Mouse (Mus musculus) cerebellum, postnatal 14 days (tissue): ENCODE data around the gene Notch1.
A peak's percentile ranks its signal among the peaks of the same experiment; 100 is the strongest.

Experiments used
- DNase-seq, 2 experiments: peaks; one replicate each; pipeline ENCODE4 v3.0.0; 2021; ENCODE audit warnings: mixed read lengths in 2 of 2

Notch1 gene

GRCm38 (mm10) chr2:26443876-26444275, 72.6 kb downstream of the Notch1 start:
- no peak for DNase-seq

DNA sequence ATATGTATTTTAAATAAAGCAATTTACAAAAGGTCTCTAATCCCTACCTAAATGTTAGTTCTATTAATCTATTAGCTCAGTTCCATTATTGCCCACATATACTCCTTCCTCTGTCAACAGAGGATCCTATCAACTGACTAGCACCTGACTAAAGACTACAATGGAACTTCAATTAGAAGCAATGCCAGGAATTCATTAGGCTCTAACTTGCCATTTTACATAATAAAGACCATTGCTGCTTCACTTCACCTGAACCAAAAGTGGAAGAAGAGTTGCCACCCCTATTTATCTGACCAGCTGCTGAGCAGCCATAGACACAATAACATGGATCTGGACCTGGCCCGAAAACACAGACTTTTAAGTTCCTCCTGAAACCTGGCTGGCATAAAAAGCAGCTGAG, 73.6 kb downstream of the Notch1 start:
- DNase-seq = no peak

DNA sequence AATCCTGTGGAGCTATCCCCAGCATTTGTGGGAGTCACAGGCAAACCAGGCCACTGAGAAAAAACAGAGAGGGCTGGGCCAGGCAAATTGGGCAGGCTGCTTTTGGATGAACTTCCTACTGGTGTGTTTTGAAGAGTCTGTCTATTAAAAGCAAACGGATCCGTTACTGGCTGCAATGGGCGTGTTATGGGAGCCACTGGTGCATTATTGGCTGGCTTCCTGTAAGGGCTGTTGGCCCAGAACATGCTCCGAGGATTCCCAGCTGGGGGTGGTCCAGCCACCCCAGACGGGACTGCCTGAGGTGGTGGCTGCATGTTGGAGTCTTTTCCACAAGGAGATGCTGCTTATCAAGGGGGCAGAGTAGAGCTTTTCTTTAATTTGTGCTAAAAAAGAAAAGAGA, 74.8 kb downstream of the Notch1 start:
- DNase-seq = no peak

DNA sequence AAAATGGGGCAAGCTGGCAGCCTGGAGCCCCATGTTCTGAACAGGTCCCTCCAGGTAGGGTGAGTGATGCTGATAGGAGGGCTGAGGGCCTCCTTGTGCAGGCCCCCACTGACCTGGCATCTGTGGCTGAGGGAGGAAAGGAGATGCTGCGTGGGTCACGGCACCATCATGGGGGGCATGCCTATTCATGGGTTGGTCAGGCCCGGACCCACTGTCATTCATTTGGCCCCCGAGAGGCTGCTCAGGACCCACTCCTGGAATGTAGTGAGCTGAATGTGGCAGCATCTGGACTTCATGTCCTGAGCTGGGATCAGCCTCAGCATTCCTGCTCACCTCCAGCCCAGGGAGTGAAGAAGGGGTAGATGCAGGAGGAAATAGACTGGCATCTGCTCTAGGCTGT, 75.2 kb downstream of the Notch1 start:
- DNase-seq = no peak

DNA sequence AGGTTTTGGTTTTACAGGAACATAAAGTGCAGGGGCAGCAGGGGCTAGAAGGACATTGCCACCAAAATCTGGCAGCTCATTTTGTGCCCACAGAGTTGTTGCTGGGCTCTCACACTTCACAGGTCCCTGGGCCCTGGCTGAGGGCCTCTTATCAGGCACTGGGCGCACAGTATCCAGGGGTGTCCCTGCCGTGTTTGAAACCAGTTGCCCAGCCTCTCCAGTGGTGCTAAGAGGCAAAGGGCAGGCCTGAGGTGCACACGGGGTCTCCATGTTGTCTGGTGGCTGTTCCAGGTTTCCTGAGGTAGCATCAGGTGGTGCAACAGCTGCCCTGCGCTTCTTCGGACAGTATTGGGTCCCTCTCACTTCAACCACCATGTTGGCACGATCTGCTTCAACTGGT, 76.8 kb downstream of the Notch1 start:
- no peak for DNase-seq

GRCm38 (mm10) chr2:26438373-26438772, 78.1 kb downstream of the Notch1 start:
- DNase-seq = no peak

DNA sequence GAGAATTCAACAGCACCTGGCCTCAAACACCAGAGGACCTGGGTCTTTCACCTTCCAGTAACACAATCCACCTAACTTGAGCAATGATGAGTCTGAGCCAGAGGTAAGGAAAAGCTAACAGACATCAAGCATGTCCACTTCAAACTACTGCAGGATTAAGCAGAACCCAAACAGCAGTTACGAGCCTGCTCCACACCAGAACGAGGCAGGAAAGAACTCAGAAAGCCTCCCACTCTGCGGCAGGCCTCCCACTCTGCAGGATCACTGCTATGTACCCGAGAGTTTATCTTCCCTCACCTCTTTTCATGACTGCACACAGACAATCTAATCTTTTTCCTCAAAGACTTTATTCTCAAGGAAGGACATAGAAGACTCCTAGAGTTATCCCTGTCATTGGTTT, 79.2 kb downstream of the Notch1 start:
- no peak for DNase-seq

DNA sequence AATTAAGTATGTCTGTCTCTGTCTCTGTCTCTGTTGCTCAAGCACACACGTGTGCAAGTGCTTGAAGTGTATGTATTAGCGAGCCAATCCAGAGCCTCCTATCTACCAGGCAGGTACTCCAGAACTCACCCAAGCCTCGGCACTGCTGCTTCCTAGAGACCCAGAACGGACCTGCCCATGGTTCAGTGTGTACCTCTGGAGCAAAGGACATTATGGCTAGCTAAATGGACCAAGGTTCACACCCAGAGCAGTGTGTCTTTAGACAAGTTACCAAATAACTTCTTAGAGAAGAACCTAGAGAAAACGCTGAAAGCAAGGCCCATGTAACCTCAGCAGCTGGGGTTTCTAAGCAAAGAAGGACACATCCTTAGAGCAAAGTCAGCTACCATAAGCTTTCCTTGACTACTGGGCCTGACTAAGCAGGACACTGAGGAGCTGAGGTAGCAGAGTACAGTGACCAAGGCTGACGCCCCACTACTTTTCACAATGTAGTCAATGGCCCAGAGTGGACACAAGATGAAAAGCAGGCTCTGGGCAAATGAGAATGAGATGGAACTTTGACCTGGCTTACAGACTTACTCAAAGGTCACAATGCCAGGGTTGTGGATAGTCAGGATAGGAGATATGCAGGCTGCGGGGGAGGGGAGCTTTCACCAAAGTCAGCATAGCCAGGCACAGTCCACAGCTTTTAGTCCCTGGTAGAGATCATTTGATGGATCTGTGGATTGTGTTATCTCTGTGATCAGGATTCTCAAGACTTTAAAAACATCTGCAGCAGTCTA, 81.5 kb downstream of the Notch1 start:
- no peak for DNase-seq

DNA sequence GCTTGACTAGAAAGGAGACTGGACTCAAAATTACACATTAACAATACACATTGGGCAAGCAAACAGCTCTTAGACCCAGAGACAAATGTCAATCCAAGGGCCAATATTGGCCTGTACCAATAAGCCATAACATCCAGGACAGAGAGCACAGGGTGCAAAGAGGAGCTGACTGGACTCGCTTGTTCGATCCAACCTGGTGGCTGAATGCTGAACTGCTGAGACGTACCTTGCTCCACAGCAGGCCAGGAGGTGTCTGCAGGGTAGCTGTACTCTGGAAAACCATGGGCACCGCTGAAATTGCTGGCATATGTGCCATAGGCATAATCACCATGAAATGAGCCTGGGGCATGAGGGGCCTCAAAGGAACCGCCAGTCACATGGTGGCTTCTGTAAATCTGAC, 86.6 kb downstream of the Notch1 start:
- no peak for DNase-seq

- DNase-seq = no peak
These were observed 91.9 kb downstream of the Notch1 start for GRCm38 (mm10) chr2:26424541-26424940.

DNA sequence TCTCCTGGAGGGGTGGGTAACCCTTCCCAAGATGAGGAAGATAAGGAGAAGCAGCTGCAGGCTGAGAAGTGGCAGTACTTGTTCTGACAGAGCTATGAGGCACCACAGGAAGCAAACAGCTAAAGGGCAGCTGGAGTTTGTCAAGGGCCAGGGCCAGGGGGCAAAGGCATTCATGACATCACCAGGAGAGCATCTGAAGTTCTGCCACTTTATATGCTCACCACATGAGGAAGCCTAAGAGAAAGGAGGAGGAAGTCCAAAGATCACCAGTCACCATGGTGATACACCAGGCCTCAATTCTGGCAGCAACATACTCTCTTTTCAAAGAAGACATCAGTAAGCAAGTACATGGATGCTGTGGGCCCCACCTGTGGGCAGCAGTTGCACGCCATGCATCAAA, 93.4 kb downstream of the Notch1 start:
- DNase-seq = no peak

DNA sequence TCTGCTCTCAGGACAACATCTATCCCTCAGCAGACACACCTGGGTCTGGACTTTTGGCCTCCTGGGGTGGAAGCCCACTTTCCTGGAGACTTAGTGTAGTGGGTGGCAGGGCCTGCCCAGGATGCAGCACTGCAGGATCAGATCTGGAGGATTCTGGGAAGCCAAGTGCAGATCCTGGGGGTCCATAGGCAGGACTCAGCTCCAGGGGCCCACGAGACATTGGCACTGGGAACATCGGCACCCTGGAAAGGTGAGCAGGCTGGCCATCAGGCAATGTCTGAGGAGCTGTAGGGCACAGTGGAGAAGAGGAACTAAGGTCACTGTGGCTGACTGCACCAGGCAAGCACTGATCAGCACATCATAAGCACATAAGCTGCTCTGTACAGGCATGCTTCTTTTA, 94.5 kb downstream of the Notch1 start:
- no peak for DNase-seq

GRCm38 (mm10) chr2:26418120-26418519, 98.3 kb downstream of the Notch1 start:
- DNase-seq = no peak

GRCm38 (mm10) chr2:26417066-26417465, 99.4 kb downstream of the Notch1 start:
- DNase-seq = no peak

DNA sequence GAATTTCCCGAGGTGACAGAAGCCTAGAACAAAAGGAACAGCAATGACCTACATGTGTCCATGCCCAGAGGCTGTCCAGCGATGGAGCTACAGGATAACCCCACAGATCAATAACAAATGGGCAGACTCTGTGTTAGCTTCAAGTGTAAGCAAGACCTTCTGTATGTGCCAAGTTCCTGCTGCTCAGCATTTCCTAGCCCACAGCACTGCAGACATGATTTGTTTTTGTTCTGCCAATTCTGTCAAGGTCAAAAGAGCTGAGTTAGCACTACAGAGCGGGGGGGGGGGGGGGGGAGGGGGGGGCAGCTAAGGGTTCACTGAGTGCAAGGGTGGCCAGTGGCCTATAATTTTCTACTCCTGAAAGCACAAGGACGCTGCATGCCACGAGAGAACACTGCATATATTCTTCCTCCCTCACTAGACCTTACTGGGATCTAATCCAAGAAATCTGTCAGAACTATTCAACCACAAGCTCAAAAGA, 105.5 kb downstream of the Notch1 start:
- DNase-seq = peak; percentile 33 to 56

GRCm38 (mm10) chr2:26410091-26410490, 106.4 kb downstream of the Notch1 start:
- DNase-seq = peak; percentile 58 to 70

GRCm38 (mm10) chr2:26409362-26409761, 107.1 kb downstream of the Notch1 start:
- no peak for DNase-seq

DNA sequence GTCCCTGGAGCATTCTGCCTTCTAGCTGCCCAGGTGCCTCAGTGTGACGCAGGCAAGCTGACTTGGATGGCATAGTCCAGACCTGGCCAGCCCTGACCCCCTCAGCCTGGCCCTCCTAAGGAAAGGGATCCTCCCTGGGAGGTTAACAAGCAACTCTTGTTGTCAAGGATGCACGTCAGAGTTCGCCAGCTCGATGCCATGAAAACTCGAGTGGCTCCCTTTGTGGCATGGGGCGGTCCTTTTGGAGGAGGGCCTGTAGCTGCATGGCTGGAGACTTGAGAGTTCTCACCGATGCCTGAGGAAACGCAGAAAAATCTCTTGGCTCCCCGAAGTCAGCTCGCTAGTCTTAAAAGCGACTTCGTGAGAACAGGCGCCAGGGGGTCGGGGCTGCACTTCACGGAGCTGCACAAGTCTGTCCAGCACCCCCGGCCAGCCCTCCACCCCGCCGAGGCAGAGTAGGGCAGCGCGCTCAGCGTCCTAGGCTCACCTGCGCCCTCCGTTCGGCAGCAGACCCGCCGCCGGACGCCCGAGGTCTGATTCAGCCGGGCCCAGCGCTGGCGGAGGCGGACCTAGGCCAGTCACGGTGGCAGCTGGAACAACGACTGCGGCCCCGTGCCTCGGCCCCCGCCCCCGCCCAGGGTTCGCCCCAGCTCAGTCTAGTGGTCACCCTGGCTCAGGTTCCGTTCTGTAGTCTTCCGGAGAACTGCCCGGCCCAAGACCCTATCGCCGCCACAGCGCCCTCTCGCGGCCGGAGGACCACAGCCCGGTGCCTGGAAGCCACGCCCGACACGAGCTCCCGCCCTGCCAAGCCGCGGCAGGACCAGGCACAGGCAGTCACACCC, 107.7 kb downstream of the Notch1 start, which contains the start of gene Inpp5e:
Inpp5e (minus strand) TSS at position 689 of the 842 bp plus-strand sequence.
- DNase-seq = peak; percentile 100
